Mouse (Mus musculus) brain, embryonic 14.5 days (tissue): ENCODE results near the gene Wnk4.
"Not testable (repeated sequence)": the region's sequence is repeated elsewhere in the genome, so short reads cannot be mapped to it uniquely, and the experiment has no call there.

Source experiments
- CTCF ChIP-seq: fragments of 200-500 bp; IDR thresholded peaks from 2 replicates; pipeline ENCODE4 v1.5.1; 2012; ENCODE audit warnings: inconsistent platforms, mild to moderate bottlenecking, moderate library complexity, borderline replicate concordance; ENCODE audit not compliant: insufficient read depth, insufficient read length; ENCODE audit errors: extremely low read depth
- POLR2A ChIP-seq: fragments of 200-500 bp; IDR thresholded peaks from 2 replicates; pipeline ENCODE4 v1.6.1; 2012; ENCODE audit warnings: mild to moderate bottlenecking, inconsistent platforms, borderline replicate concordance; ENCODE audit not compliant: poor library complexity, insufficient read depth, insufficient read length, severe bottlenecking; ENCODE audit errors: extremely low read depth

DNA sequence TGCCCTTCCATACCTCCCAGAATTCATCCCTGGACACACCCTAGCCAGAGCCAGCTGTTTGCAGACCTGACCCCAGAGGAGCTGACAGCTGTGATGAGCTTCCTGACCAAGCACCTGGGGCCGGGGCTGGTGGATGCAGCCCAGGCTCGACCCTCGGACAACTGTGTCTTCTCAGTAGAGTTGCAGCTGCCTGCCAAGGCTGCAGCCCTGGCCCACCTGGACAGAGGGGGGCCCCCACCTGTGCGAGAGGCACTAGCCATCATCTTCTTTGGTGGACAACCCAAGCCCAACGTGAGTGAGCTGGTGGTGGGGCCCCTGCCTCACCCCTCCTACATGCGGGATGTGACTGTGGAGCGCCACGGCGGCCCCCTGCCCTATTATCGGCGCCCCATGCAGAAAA, 64.8 kb downstream of the Wnk4 start:
- not testable (repeated sequence) for TF ChIP-seq POLR2A, CTCF
